23 mouse cellular contexts compared by ENCODE assay signal in the genomic region with DNA sequence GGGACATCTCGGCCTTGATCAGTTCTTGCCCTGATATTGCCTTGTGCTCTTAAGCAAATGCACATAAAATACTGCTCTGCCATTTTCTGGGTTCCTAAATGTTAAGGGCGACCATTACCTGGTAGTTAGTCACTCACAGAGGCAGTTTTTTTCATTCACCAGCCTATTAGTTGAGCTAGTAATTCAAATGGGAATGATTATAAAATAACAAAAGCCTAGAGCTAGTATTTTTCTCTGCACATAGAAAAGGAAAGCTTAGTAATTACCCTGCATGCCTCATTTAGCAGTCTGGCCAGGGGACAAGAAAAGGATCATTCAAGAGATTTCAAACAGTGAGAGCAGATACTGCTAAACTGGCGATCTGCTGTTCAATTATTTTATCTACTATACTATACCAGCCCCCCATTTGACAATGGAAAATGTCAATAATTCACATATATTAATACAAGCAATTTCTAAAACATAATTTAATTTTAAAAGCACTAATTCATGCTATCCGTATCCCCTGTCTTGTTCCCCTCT.
DNase-seq lines count a peak whose midpoint lies in the region; ATAC-seq and TF ChIP-seq lines count a peak whose summit lies in the region.
"Had no signal": no experiment of that assay in that cellular context is flagged by ENCODE, and none has a peak within 500 bp of the region (broad histone marks: within the 10 kb centered on the region; RNA-seq: fewer than 3 reads in every experiment).

No protein-coding gene starts in this region.

- H3K9ac ChIP-seq in forebrain, embryonic 11.5 days (ENCODE audit: low read length) = no peak overlapping the region
- H3K9ac ChIP-seq in forebrain, postnatal 0 days = no peak overlapping the region
- H3K9ac ChIP-seq in hindbrain, postnatal 0 days (replicated peaks; ENCODE audit: low read length) = no peak overlapping the region
- no peak overlapping the region for H3K9ac ChIP-seq in forebrain, embryonic 13.5 days
- H3K9ac ChIP-seq in forebrain, embryonic 16.5 days (replicated peaks; ENCODE audit: low read depth, low read length) = no peak overlapping the region
- H3K9ac ChIP-seq: heart, embryonic 12.5 days; heart, embryonic 15.5 days; hindbrain, embryonic 15.5 days had no signal

- no peaks in the 10 kb centered on the region for H3K4me1 ChIP-seq in forebrain, embryonic 11.5 days (replicated peaks; ENCODE audit: control insufficient read depth, insufficient read depth, low read length)
- no peaks in the 10 kb centered on the region for H3K4me1 ChIP-seq in forebrain, postnatal 0 days (ENCODE audit: insufficient read depth)
- H3K4me1 ChIP-seq in hindbrain, postnatal 0 days (ENCODE audit: insufficient read depth, low read length) = no peaks in the 10 kb centered on the region
- H3K4me1 ChIP-seq in hindbrain, embryonic 10.5 days (replicated peaks) = no peaks in the 10 kb centered on the region
- H3K4me1 ChIP-seq in forebrain, embryonic 13.5 days = no peaks in the 10 kb centered on the region
- H3K4me1 ChIP-seq in forebrain, embryonic 16.5 days (replicated peaks; ENCODE audit: control insufficient read depth, insufficient read depth, low read length) = no peaks in the 10 kb centered on the region
- H3K4me1 ChIP-seq: heart, embryonic 12.5 days; heart, embryonic 15.5 days; hindbrain, embryonic 15.5 days had no signal

- no peak overlapping the region for H3K4me3 ChIP-seq in forebrain, embryonic 11.5 days (ENCODE audit: low read depth, low read length)
- no peak overlapping the region for H3K4me3 ChIP-seq in forebrain, postnatal 0 days (ENCODE audit: low read depth, low read length)
- no peak overlapping the region for H3K4me3 ChIP-seq in hindbrain, postnatal 0 days (ENCODE audit: low read length)
- no peak overlapping the region for H3K4me3 ChIP-seq in hindbrain, embryonic 10.5 days
- H3K4me3 ChIP-seq in forebrain, embryonic 13.5 days = no peak overlapping the region
- H3K4me3 ChIP-seq in forebrain, embryonic 16.5 days (replicated peaks; ENCODE audit: low read length) = no peak overlapping the region
- H3K4me3 ChIP-seq: heart, embryonic 12.5 days; heart, embryonic 15.5 days; hindbrain, embryonic 15.5 days had no signal

- H3K9me3 ChIP-seq in forebrain, embryonic 11.5 days (ENCODE audit: control insufficient read depth, low read length) = no peaks in the 10 kb centered on the region
- H3K9me3 ChIP-seq in forebrain, postnatal 0 days (ENCODE audit: low read length) = no peaks in the 10 kb centered on the region
- no peaks in the 10 kb centered on the region for H3K9me3 ChIP-seq in hindbrain, postnatal 0 days (ENCODE audit: low read length)
- H3K9me3 ChIP-seq in hindbrain, embryonic 10.5 days = no peaks in the 10 kb centered on the region
- no peaks in the 10 kb centered on the region for H3K9me3 ChIP-seq in forebrain, embryonic 13.5 days (replicated peaks)
- H3K9me3 ChIP-seq in forebrain, embryonic 16.5 days (ENCODE audit: control insufficient read depth, low read length) = no peaks in the 10 kb centered on the region
- H3K9me3 ChIP-seq: heart, embryonic 12.5 days; hindbrain, embryonic 15.5 days had no signal

- no peak overlapping the region for H3K4me2 ChIP-seq in forebrain, embryonic 11.5 days (ENCODE audit: low read depth, low read length, severe bottlenecking)
- no peak overlapping the region for H3K4me2 ChIP-seq in forebrain, postnatal 0 days (ENCODE audit: low read depth)
- H3K4me2 ChIP-seq in hindbrain, postnatal 0 days (ENCODE audit: low read depth, low read length) = no peak overlapping the region
- no peak overlapping the region for H3K4me2 ChIP-seq in forebrain, embryonic 13.5 days
- no peak overlapping the region for H3K4me2 ChIP-seq in forebrain, embryonic 16.5 days (ENCODE audit: low read length)
- H3K4me2 ChIP-seq: heart, embryonic 12.5 days; heart, embryonic 15.5 days; hindbrain, embryonic 15.5 days had no signal

- no peak overlapping the region for H3K27ac ChIP-seq in forebrain, embryonic 11.5 days (ENCODE audit: low read depth, low read length)
- no peak overlapping the region for H3K27ac ChIP-seq in forebrain, postnatal 0 days (ENCODE audit: low read depth, low read length)
- no peak overlapping the region for H3K27ac ChIP-seq in hindbrain, postnatal 0 days
- H3K27ac ChIP-seq in hindbrain, embryonic 10.5 days = no peak overlapping the region
- H3K27ac ChIP-seq in forebrain, embryonic 13.5 days = no peak overlapping the region
- no peak overlapping the region for H3K27ac ChIP-seq in forebrain, embryonic 16.5 days (ENCODE audit: low read length)
- H3K27ac ChIP-seq: heart, embryonic 15.5 days; hindbrain, embryonic 15.5 days had no signal

- no peaks in the 10 kb centered on the region for H3K36me3 ChIP-seq in forebrain, embryonic 11.5 days (ENCODE audit: control insufficient read depth, insufficient read depth, low read length)
- H3K36me3 ChIP-seq in forebrain, postnatal 0 days (ENCODE audit: insufficient read depth) = no peaks in the 10 kb centered on the region
- H3K36me3 ChIP-seq in hindbrain, postnatal 0 days (ENCODE audit: insufficient read depth, low read length) = no peaks in the 10 kb centered on the region
- H3K36me3 ChIP-seq in hindbrain, embryonic 10.5 days = no peaks in the 10 kb centered on the region
- no peaks in the 10 kb centered on the region for H3K36me3 ChIP-seq in forebrain, embryonic 13.5 days (ENCODE audit: poor library complexity, severe bottlenecking)
- no peaks in the 10 kb centered on the region for H3K36me3 ChIP-seq in forebrain, embryonic 16.5 days (ENCODE audit: control insufficient read depth, insufficient read depth)
- H3K36me3 ChIP-seq: heart, embryonic 12.5 days; heart, embryonic 15.5 days; hindbrain, embryonic 15.5 days had no signal

- WGBS in forebrain, embryonic 11.5 days = 57% methylated on average over 4 of the region's 4 CpGs
- WGBS in forebrain, postnatal 0 days = 27% methylated on average over 4 of the region's 4 CpGs
- 68% methylated on average over 4 of the region's 4 CpGs for WGBS in hindbrain, postnatal 0 days
- 89% methylated on average over 4 of the region's 4 CpGs for WGBS in hindbrain, embryonic 10.5 days
- WGBS in forebrain, embryonic 13.5 days = 33% methylated on average over 4 of the region's 4 CpGs
- WGBS in forebrain, embryonic 16.5 days = 25% methylated on average over 4 of the region's 4 CpGs

- no peak for TF ChIP-seq CTCF in forebrain, postnatal 0 days (IDR thresholded peaks at IDR 0.05; ENCODE audit: low read depth)
- TF ChIP-seq CTCF in hindbrain, postnatal 0 days (IDR thresholded peaks at IDR 0.05; ENCODE audit: low read depth) = no peak

- H3K27me3 ChIP-seq in forebrain, embryonic 11.5 days (ENCODE audit: control insufficient read depth, insufficient read depth, low read length) = no peaks in the 10 kb centered on the region
- no peaks in the 10 kb centered on the region for H3K27me3 ChIP-seq in forebrain, postnatal 0 days (ENCODE audit: insufficient read depth, low read length)
- H3K27me3 ChIP-seq in hindbrain, postnatal 0 days (ENCODE audit: insufficient read depth, low read length) = no peaks in the 10 kb centered on the region
- H3K27me3 ChIP-seq in hindbrain, embryonic 10.5 days (ENCODE audit: insufficient read depth, poor library complexity, severe bottlenecking) = no peaks in the 10 kb centered on the region
- no peaks in the 10 kb centered on the region for H3K27me3 ChIP-seq in forebrain, embryonic 13.5 days
- no peaks in the 10 kb centered on the region for H3K27me3 ChIP-seq in forebrain, embryonic 16.5 days (replicated peaks; ENCODE audit: control insufficient read depth, insufficient read depth, low read length)
- H3K27me3 ChIP-seq: heart, embryonic 12.5 days; heart, embryonic 15.5 days; hindbrain, embryonic 15.5 days; Patski had no signal

- no peak for DNase-seq in forebrain, embryonic 11.5 days (ENCODE audit: low spot score)
- DNase-seq in forebrain, postnatal 0 days = no peak
- peak; percentile 22 for DNase-seq in hindbrain, postnatal 0 days (ENCODE audit: low spot score)
- DNase-seq in hindbrain, embryonic 10.5 days (ENCODE audit: low spot score) = no peak
- DNase-seq in cerebellum, adult 8-10 months = no peak
- DNase-seq: adrenal gland, postnatal 10 days; adrenal gland, postnatal 36 days; cerebellum, adult 11 months; cerebellum, adult 9-10 months; gastrocnemius, postnatal 25 days; heart, adult 18-20 months; heart, postnatal 10 days; heart, postnatal 36 days; kidney, adult 18-20 months had no signal

- ATAC-seq in forebrain, embryonic 11.5 days (replicated peaks; ENCODE audit: low FRiP score) = peak; percentile 42; the same call in 1 of the 2 replicates
- no peak for ATAC-seq in forebrain, postnatal 0 days
- no peak for ATAC-seq in hindbrain, postnatal 0 days
- ATAC-seq in forebrain, embryonic 13.5 days = peak; percentile 41; the same call in 1 of the 2 replicates
- peak; percentile 69 for ATAC-seq in forebrain, embryonic 16.5 days
- no peak for ATAC-seq in monocyte, adult 5-6 weeks (replicated peaks; ENCODE audit: insufficient number of reproducible peaks, low FRiP score, low TSS enrichment, poor library complexity, severe bottlenecking)
- ATAC-seq: inflammation-experienced regulatory T-cells, adult 6 months; intestine, embryonic 16.5 days; Patski had no signal

Comparison
In these comparisons a context has a peak if more than half of its experiments do, and no peak if none do; other contexts are left out.
1. ATAC-seq: peak in forebrain, embryonic 11.5 days (single experiment), forebrain, embryonic 13.5 days (single experiment) and forebrain, embryonic 16.5 days (single experiment); none in forebrain, postnatal 0 days (single experiment), hindbrain, postnatal 0 days (single experiment) and monocyte, adult 5-6 weeks (single experiment).